Mouse (Mus musculus): ENCODE measurements around the gene BC030499. TPM values are rescaled to one million over a fixed set of nuclear protein-coding genes. Genes with fewer than 3 reads are reported as not detected.

BC030499 gene
- total RNA-seq, 2 experiments from 2014 or later, result 15.3 to 19.1 TPM

DNA sequence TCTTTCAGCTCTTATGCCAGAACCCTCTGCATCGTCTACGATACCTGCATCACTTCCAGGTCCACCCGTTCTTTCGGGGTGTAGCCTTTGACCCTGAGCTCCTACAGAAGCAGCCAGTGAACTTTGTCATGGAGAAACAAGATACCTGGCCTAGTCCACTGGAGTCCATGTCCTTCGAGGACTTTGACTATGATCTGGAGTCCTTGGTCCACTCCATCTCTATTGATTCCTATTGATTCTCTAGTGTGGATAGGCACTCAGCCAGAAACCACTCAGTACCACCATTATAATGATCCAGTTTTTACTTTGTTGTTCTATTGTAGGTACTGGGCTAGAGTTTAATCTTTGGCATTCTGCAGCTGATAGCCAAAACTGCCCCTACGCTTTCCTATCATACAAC lies 3.9 kb downstream of the BC030499 start:
- intact Hi-C loops (cut with DNase I), result no loop called here
- no peak for DNase-seq (ENCODE audit: low spot score in 2 of 2)

DNA sequence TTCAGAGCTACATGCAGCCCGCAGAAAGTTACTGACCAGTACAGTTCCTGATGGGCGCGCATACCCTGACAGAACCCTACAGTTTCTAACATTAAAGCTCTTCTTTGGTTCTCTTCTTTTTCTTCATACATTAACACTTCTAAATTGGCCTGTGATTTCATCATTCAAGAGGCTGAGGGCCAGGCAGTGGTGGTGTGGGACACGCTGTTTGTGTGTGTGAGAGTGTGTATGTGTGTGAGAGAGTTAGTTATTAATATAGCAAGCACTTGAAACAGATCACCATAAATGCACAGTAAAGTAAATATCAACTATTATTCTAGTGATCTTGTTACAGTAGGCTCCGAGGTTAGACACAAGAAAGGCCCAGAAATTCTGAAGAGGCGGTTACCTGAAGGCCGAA lies 10.3 kb downstream of the BC030499 start:
- intact Hi-C loops (cut with DNase I), result loop anchor here (1.0 kb wide), 1 partner anchor 27 kb away; the partner anchor contains the start of gene Pigs
- no peak for DNase-seq (ENCODE audit: low spot score in 2 of 2)

DNA sequence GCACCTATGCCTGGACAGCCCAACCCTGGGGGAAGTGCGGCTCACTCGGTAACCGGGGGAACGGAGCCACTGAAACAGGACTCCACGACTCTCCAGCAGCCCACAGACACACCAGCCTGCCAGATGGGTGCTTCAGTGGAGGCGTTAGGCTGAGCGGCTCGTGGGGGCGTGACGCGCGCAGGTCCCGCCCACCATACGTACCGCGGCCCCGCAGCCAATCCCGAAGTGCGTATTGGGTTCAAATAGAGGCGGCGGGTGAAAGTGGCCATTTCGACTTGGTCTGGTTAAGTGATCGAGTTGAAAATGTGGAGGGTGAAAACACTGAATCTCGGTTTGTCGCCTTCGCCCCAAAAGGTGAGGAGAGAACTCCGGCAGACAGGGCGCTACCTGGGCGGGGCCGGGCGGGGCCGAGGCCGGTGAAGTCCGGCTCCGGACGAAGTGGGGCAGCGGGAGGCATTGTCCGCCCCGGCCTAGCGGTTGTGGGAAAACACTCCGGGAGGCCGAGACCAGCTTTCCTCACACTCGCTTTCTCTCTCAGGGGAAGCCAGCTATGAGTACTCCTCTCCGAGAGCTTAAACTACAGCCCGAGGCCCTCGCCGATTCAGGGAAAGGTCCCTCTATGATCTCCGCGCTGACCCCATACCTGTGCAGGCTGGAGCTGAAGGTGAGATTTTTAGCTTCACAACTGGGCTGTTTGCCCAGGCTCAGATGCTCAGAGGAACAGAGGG lies 10.9 kb downstream of the BC030499 start, which contains the start of gene Spag5:
TSS of gene Spag5 (plus strand) at position 173 of the 728 bp plus-strand sequence.
- DNase-seq (ENCODE audit: low spot score in 2 of 2), result peak; percentile 90 to 97
- intact Hi-C loops (cut with DNase I), result loop anchor here (1.0 kb wide), 1 partner anchor 27 kb away; the partner anchor contains the start of gene Pigs

DNA sequence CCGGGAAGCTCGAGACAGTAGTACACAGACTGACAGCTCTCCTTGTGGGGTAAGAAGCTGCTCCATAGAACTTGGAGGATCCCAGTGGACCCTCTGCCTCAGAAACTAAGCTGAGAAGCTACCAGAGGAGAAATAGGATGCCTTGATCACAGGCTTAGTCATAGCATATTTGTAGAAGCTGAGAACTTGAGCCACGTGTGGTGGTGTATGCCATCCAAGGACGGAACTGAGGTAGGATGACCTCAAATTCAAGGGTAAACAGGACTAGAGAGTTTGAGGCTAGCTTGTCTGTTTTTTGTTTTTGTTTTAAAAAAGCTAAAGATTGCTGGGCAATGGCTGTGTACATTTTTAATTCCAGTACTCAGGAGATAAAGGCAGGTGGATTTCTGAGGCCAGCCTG lies 14.6 kb downstream of the BC030499 start:
- DNase-seq (ENCODE audit: low spot score in 2 of 2), result no peak
- intact Hi-C loops (cut with DNase I), result no loop called here

DNA sequence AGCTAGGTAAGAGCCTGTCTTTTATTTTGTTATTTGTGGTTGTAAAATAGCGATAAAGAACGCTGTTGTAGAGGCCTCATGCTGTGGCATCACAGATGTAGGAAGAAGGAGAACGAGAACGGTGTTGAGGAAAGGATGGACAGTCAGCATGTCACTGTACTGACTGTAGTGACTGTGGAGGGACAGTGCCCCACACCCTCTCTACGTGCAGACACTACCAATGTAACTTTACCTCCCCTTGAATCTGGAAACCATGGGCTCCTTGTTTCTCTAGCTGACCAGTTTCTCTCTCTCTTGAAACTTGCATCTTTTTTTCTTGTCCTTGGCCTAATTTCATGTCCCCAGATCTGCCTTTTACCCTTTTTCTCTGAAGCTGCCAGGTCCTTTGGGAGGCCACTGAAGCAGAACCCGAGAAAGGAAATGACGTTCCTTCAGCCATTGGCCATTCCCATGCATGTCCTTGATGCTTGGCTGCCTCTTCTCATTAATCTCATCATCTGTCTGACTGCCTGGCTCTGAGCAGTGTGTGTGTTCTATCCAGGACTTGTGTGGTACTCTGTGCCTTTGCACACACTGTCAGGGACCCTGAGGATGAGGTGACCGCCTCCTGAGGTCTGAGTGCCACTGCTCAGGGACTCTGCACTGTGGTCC lies 20.3 kb downstream of the BC030499 start:
- no peak for DNase-seq (ENCODE audit: low spot score in 2 of 2)
- intact Hi-C loops (cut with DNase I), result no loop called here

DNA sequence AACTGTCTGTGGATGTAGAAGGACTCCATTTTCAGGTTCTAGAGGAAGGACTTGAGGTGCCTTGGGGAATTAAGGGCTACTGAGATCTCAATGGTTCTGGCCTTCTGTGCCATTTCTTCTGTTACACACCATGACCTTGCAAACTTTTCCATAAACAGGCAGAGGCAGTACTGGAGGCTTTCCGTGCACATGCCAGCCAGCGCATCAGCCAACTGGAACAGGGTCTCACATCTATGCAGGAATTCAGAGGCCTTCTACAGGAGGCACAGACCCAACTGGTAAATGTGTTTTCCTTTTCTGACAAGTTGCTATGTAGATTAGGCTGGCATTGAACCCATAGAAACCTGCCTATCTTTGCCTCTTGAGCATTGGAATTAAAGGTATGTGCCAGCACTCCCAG lies 23.0 kb downstream of the BC030499 start:
- DNase-seq (ENCODE audit: low spot score in 2 of 2), result no peak
- intact Hi-C loops (cut with DNase I), result no loop called here

DNA sequence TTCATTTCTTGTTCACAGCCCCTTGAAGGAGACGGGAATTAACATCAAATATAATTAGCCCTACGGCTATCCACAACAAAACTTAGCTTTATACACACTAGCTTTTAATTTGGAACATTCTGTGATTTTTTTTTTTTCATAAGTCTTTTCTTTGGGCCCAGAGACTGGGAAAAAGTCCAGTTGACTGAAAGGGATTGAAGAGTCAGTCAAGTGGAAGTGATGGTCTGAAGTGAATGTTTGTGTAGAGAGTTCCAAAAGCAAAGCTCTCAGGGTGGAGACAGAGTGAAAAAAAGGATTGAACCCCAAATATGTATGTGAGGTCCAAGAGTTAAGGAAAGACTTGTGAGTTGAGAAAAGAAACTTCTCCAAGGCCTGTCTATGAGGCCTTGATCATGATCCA lies 27.8 kb downstream of the BC030499 start:
- DNase-seq (ENCODE audit: low spot score in 2 of 2), result no peak
- intact Hi-C loops (cut with DNase I), result no loop called here

DNA sequence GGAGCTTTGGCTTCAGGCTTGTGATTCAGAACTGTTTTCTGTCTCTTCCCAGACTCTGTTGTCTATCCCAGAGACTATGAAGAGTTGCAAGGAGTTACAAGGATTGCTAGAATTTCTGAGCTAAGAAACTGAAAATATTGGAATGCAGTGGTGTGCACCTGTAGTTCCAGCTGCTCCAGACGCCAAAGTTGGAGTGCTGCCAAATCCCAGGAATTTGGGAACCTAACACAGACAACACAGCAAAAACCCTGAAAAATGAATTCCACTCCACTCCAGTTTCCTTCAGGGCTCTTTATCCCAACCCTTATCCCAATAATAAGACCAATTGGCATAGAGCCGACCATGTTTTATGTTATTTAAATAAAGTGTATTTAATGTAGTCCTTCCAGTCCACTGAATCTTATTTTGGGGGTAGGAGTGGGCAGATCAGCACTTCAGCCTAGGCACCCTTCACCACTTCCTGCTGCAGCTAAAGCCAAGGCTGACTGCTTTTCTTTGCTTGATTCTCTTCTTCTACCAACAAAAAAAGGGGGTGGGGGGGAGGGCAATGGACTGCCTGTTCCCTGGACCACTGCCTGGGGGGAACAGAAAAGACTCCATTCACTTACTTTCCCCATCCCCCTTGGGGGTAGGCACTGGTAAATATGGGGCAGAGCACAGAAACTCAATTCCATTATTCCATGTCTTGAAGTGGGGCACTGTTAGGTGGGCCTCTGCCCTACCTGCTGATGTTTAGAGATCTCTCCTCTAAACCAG lies 31.6 kb downstream of the BC030499 start:
- no peak for DNase-seq (ENCODE audit: low spot score in 2 of 2)
- intact Hi-C loops (cut with DNase I), result no loop called here

DNA sequence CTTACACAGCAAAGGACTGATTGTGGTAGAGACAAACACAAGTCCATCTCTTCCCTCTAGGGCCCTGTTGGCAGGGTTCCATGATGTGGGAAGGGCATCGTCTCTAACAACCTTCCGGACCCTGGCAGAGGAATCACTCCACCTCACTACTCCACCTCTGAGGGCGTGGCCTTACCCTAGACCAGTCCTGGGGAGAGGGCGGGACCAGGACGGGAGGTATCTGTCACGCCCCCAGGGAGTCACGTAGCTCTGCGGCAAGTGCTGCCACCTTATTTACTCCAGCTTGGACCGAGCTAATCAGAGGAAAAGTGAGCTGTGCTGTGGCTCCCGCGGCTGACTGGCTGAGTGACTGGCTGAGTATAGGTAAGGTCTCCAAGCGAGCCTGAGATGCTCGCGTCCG lies 32.2 kb downstream of the BC030499 start, which contains the start of gene Aldoc:
TSS of gene Aldoc (plus strand) at position 109 of the 400 bp plus-strand sequence.
- intact Hi-C loops (cut with DNase I), result no loop called here
- peak; percentile 70 to 84 for DNase-seq (ENCODE audit: low spot score in 2 of 2)

DNA sequence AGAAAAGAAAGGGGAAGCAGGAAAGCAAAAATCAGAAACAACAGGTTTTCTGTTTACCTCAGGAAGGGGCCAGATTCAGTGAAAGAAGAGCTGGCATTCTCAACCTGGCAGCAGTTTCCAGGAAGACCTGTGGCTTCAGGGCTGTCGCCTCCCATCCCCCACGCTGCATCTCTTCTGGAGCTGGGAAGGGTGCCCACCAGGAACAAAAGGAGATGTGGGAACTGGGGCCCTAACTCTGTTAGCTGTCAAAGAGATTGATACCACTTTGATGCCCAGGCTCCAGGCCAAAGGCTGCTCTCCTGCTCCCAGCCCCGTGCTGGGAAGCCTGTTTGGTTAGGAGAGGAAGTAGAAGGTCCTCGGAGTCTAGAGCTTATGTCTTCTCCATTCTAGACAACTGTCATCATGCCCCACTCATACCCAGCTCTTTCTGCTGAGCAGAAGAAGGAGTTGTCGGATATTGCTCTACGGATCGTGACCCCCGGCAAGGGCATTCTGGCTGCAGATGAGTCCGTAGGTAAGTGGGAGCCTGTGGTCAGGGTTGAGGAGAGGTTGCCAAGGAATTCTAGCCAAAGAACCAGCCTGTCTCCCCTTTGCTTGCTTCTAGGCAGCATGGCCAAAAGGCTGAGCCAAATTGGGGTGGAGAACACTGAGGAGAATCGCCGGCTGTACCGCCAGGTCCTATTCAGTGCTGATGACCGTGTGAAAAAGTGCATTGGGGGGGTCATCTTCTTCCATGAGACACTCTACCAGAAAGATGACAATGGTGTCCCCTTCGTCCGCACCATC lies 33.6 kb downstream of the BC030499 start:
- intact Hi-C loops (cut with DNase I), result no loop called here
- DNase-seq (ENCODE audit: low spot score in 2 of 2), result peak in 1 of 2 experiments; percentile 35

DNA sequence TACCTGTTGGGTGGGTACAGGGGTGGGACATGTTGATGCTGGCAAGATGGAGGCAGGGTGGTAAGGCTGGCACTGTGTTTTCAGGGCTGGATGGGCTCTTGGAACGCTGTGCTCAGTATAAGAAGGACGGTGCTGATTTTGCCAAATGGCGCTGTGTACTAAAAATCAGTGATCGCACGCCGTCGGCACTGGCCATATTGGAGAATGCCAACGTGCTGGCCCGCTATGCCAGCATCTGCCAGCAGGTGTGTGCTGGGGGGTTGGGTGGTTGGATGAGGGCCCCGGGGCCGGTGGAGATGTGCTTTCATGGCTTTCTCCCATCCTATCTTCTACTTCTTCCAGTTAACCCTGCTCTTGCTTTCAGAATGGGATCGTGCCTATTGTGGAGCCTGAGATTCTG lies 34.3 kb downstream of the BC030499 start:
- DNase-seq (ENCODE audit: low spot score in 2 of 2), result no peak
- intact Hi-C loops (cut with DNase I), result no loop called here

DNA sequence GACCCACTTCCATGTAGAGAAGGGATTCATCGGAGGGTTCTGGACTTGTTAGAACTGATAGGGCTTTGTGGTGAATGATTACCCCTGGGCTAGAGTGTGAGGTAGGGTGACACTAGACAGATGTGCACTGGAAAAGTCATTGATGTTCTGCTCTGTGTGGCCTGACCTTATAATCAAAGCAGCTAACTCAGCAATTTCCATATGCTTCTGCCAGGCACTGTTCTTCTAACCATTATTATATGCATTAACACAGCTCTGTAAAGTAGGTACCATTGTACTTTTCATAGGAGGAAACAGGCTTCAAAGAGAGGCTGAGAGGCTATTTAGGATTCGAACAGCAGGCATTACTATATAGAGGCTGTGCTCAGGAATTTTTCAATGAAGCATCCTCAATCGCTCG lies 36.6 kb downstream of the BC030499 start:
- no peak for DNase-seq (ENCODE audit: low spot score in 2 of 2)
- intact Hi-C loops (cut with DNase I), result no loop called here

DNA sequence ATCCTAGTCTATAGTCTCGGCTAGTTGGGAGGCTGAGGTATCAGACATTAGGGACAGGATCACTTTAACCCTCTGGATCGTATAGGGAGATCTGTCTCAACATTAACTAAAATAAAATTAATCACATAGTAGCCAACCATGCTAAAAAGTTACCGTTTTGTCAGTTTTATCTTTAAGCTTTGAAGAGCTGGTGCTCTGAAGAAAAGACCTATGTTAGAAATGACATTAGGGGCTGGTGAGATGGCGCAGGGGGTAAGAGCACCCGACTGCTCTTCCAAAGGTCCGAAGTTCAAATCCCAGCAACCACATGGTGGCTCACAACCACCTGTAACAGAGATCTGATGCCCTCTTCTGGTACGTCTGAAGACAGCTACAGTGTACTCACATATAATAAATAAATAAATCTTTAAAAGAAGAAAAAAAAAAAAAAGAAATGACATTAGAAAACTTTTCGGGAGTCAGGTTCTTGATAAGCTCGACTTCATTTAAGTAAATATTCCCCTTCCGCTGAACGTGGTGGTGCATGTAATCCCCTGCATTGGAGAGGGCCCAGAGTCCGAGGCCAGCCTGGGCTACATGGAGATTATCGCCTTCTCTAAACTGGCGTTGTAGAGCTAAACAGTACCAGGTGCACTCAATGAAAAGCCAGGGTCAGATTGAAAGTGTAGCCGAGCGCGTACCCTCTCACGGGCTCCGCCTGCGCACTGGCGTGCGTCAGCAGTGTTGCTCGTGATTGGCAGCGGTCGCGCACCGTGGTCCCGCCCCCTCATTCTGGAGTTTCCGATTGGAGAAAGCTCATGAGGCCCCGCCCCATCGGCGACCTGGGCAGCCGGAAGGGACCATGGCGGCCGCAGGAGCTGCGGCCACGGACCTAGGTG lies 37.2 kb downstream of the BC030499 start, which contains the start of gene Pigs:
TSS of gene Pigs (plus strand) at position 782 of the 878 bp plus-strand sequence.
- DNase-seq (ENCODE audit: low spot score in 2 of 2), result peak; percentile 94 to 98
- intact Hi-C loops (cut with DNase I), result loop anchor here (1.0 kb wide), 1 partner anchor 27 kb away; the partner anchor contains the start of gene Spag5

DNA sequence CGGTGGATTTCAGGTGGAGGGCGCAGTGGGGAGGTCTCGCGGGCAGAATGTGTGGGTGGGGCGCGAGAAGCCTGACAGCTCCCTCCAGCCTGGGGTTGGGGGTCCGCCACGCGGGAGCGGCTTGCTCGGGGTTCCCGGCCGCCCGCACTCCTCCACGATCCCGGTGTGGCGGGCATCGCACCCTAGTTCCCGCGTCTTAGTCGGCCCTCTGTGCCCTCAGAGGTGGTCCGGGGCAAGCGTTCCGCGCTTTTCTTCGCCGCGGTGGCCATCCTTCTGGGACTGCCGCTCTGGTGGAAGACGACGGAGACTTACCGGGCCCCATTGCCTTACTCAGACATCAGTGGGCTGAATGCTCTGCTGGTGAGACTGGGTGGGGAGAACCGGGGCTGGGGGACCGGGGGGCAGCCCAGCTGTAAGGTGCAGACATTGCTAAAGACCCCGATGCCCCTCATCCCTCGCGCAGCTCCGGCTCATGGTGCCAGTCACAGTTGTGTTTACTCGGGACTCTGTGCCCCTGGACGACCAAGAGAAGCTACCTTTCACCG lies 37.9 kb downstream of the BC030499 start:
- intact Hi-C loops (cut with DNase I), result loop anchor here (1.0 kb wide), 1 partner anchor 27 kb away; the partner anchor contains the start of gene Spag5
- no peak for DNase-seq (ENCODE audit: low spot score in 2 of 2)

DNA sequence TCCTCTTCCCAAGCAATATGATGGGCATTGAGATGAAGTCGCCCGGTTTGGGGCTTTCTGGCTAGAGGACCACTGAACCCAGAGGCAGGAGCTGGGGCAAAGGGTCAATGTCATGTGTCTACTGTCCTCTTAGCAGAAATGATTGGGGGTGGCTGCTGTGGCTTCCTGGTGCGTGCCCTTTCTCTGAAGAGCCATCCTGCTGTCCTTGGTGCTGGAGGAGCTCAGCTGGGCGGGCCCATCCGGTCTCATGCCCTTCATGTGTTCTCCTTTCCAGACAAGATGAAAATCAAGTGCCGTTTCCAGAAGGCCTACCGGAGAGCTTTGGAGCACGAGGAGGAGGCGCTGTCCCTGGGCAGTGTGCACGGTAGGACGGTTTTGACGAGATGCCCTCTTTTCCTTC lies 42.0 kb downstream of the BC030499 start:
- intact Hi-C loops (cut with DNase I), result no loop called here
- no peak for DNase-seq (ENCODE audit: low spot score in 2 of 2)

DNA sequence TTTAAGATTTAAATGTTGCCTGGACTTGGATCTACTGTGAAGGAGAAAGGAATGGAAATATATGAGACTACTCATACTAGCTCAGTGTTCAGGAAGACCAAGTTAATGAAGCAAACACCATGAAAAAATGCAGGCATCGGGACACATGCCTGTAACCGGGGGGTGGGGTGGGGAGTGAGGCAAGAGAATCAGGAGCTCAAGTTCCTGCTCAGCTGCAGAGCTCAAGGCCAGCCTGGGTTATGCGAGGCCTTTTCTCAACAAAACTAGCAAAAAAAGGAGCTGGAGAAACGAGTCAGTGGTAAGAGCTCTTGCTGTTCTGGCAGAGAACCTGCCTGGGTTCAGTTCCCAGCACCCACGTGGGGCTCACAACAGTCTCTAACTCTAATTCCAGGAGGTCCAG lies 43.4 kb downstream of the BC030499 start:
- no peak for DNase-seq (ENCODE audit: low spot score in 2 of 2)

DNA sequence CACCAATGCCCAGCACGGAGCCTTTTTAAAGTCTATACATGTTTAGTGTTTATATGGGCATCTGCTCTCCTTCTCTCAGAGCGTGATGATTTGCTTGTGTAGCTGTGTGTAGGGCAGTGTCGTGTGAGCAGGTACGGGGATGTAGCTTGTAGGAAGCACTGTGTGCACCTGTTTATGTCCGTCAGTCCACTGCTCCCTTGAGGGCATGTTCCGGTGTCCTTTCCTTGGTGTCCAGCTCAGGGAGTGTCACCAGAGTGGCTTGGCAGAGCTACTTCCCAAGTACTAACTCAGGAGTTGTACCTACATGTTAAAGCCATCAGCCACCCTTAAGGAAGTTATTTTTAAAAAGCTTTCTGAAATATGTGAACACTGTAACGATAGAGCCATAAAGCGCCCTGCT lies 46.4 kb downstream of the BC030499 start:
- intact Hi-C loops (cut with DNase I), result no loop called here
- no peak for DNase-seq (ENCODE audit: low spot score in 2 of 2)

More for the DNA sequence above, 43.4 kb downstream of the BC030499 start:
- intact Hi-C loops (cut with DNase I), result no loop called here

DNA sequence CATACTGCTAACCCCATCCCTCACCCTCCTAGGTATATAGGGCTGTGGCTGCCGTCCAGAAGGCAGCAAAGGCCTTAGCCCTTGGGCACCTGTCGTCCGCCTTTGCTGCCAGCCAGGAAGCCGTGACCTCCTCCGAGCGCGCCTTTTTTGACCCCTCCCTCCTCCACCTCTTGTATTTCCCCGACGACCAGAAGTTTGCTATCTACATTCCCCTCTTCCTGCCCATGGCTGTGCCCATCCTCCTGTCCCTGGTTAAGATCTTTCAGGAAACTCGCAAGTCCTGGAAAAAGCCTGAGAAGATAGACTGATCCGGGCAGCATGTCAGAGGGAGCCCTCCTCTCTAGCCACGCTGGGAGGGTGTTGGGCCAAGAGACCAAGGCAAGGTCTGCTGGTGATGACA lies 51.1 kb downstream of the BC030499 start:
- intact Hi-C loops (cut with DNase I), result no loop called here
- no peak for DNase-seq (ENCODE audit: low spot score in 2 of 2)
